Mouse (Mus musculus) stomach, postnatal 0 days (tissue): ENCODE results near the gene Hivep2. TPM values are rescaled to one million over a fixed set of nuclear protein-coding genes. Genes with fewer than 3 reads are reported as not detected.
A peak's percentile ranks its signal among the peaks of the same experiment; 100 is the strongest.

Experiments used
- ATAC-seq: fragments of 200-750 bp; cut with Nextera tagmentation; 2 replicates; pipeline ENCODE4 v1.8.0; 2017; ENCODE audit not compliant: low FRiP score, low TSS enrichment
- DNase-seq: peaks from one replicate; pipeline ENCODE4 v3.0.0-alpha.2; 2016; ENCODE audit warnings: low spot score
- H3K27ac ChIP-seq: fragments of 300-500 bp; sonication (generic); replicated peaks from 2 replicates; pipeline ENCODE4 v1.5.1; 2014; ENCODE audit warnings: mild to moderate bottlenecking, control low read depth
- H3K27me3 ChIP-seq: fragments of 300-500 bp; sonication (generic); 2 replicates; pipeline ENCODE4 v1.6.1; 2014; ENCODE audit warnings: low read length; ENCODE audit not compliant: control insufficient read depth, insufficient read depth
- H3K36me3 ChIP-seq: fragments of 300-500 bp; sonication (generic); 2 replicates; pipeline ENCODE4 v1.6.1; 2014; ENCODE audit warnings: low read length, mixed read lengths; ENCODE audit not compliant: control insufficient read depth, insufficient read depth
- H3K4me1 ChIP-seq: fragments of 300-500 bp; sonication (generic); replicated peaks from 2 replicates; pipeline ENCODE4 v1.6.1; 2014; ENCODE audit warnings: antibody characterized with exemption; ENCODE audit not compliant: control insufficient read depth, insufficient read depth
- H3K4me2 ChIP-seq: fragments of 300-500 bp; sonication (generic); replicated peaks from 2 replicates; pipeline ENCODE4 v1.6.1; 2014; ENCODE audit warnings: low read depth, mild to moderate bottlenecking, control low read depth, moderate library complexity
- H3K4me3 ChIP-seq: fragments of 300-500 bp; sonication (generic); 2 replicates; pipeline ENCODE4 v1.5.1; 2014; ENCODE audit warnings: low read depth, low read length, control low read depth
- H3K9ac ChIP-seq: fragments of 300-500 bp; sonication (generic); 2 replicates; pipeline ENCODE4 v1.6.1; 2014; ENCODE audit warnings: mild to moderate bottlenecking, low read length, control low read depth, mixed read lengths
- H3K9me3 ChIP-seq: fragments of 300-500 bp; sonication (generic); 2 replicates; pipeline ENCODE4 v1.6.1; 2016; ENCODE audit warnings: low read length; ENCODE audit not compliant: control insufficient read depth
- CTCF ChIP-seq: IDR thresholded peaks from 2 replicates; pipeline ENCODE4 v1.5.1; 2016; ENCODE audit warnings: antibody characterized with exemption, low read depth, mild to moderate bottlenecking, moderate library complexity
- EP300 ChIP-seq: optimal IDR thresholded peaks from 2 replicates; pipeline ENCODE3; 2016; ENCODE audit warnings: antibody characterized with exemption
- WGBS: fragments of 180-500 bp; shearing (Covaris S2); extraction: QIAGEN DNeasy Blood & Tissue Kit; methylation state at CpG from one replicate; pipeline ENCODE4 v1.1.7; 2014; 5-methylcytosine and 5-hydroxymethylcytosine counted together
- polyA plus RNA-seq: library from polyadenylated mRNA; unstranded; fragments of >200 nt; fragmentation: Nextera tagmentation; extraction: Ambion mirVana; gene quantifications from 2 replicates; pipeline ENCODE4 v1.2.1, GENCODE M21; 2015

The Hivep2 gene
- polyA plus RNA-seq, 1 experiment from 2014 or later, result 3.1 TPM

DNA sequence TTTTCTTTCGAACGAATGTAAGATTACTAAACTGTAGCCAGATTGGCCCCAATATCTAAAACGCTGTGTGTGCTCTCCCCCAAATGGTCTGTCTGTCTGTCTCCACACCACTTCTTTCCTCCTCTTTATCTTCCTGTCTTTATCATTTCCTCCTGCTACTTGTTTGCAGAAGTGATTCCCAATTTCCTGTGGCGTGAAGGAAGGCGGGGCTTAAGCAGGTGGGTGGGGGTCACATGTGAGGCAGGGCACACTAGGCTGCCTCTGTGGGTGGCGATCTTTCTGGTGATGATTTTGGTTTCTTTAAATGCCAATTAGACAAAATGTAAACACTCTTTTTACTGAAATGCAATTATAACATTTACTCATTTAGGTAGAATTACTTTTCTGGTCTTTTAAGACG lies 52.8 kb downstream of the Hivep2 start:
- peak overlapping the region; percentile 52 for H3K4me2 ChIP-seq

DNA sequence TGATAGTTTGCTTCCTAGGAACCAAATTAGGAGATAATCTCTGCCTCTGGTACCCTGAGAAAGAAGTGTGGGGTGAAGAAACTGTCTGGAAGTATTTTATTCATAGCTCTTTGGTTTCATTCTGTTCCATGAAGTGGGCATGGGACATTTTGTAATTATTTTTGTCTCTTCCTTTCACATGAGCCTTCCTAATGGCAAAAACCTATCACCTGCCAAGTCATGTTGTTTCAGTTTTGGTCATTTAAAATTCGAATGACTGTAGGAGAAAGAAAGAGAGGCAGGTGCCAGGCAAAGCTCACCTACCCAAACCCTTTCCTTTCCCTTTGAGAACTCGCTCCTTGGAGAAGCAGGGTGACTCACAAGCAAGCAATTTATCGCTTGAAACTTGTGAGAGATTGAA lies 53.3 kb downstream of the Hivep2 start:
- TF ChIP-seq EP300, result no peak
- H3K27me3 ChIP-seq, result no peaks in the 10 kb centered on the region
- no peaks in the 10 kb centered on the region for H3K36me3 ChIP-seq
- 66% methylated on average over 3 of the region's 3 CpGs for WGBS
- DNase-seq (no peak), ATAC-seq (no peak)
- H3K4me1 ChIP-seq, result 0 out of 2 replicates have a peak, but pooled peaks cover 3% of the 10 kb centered on the region
- no peak overlapping the region for H3K9ac ChIP-seq
- no peak overlapping the region for H3K4me3 ChIP-seq
- no peak overlapping the region for H3K4me2 ChIP-seq
- no peak overlapping the region for H3K27ac ChIP-seq
- H3K9me3 ChIP-seq, result no peaks in the 10 kb centered on the region

More for the DNA sequence above, 52.8 kb downstream of the Hivep2 start:
- WGBS, result 39% methylated on average over 7 of the region's 7 CpGs
- Histone ChIP-seq H3K27ac (no peak overlapping the region), H3K9ac (no peak overlapping the region), H3K27me3 (no peaks in the 10 kb centered on the region), H3K9me3 (no peaks in the 10 kb centered on the region), H3K36me3 (no peaks in the 10 kb centered on the region), H3K4me3 (no peak overlapping the region), H3K4me1 (0 out of 2 replicates have a peak, but pooled peaks cover 3% of the 10 kb centered on the region)
- ATAC-seq, result no peak
- DNase-seq, result no peak
- TF ChIP-seq CTCF, result no peak
- no peak for TF ChIP-seq EP300

DNA sequence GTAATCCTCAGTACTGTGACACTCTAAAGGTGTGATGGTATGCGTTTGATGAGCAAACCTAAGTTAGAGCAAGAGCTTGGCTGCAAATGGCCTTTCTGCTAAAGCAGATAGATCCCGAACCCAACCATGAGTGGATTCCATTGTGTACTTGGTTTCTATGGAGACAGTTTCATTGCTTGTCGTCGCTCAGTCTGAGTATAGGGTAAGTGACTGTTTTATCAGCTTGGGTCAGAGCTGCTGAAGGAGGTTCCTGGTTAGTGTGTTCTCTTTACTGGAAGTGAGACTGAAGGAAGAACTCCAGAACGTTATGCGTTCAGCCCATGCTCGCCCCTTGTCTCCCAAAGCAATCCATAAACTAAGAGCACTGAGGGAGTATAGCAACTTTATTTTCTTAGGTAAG lies 54.4 kb downstream of the Hivep2 start:
- H3K9me3 ChIP-seq, result no peaks in the 10 kb centered on the region
- peak; percentile 73 for ATAC-seq
- H3K9ac ChIP-seq, result no peak overlapping the region
- TF ChIP-seq EP300 (no peak), CTCF (no peak)
- no peak overlapping the region for H3K27ac ChIP-seq
- DNase-seq, result no peak
- no peak overlapping the region for H3K4me2 ChIP-seq
- no peaks in the 10 kb centered on the region for H3K27me3 ChIP-seq
- 55% methylated on average over 7 of the region's 7 CpGs for WGBS
- H3K4me3 ChIP-seq, result no peak overlapping the region
- H3K4me1 ChIP-seq, result 0 out of 2 replicates have a peak, but pooled peaks cover 3% of the 10 kb centered on the region
- H3K36me3 ChIP-seq, result no peaks in the 10 kb centered on the region

DNA sequence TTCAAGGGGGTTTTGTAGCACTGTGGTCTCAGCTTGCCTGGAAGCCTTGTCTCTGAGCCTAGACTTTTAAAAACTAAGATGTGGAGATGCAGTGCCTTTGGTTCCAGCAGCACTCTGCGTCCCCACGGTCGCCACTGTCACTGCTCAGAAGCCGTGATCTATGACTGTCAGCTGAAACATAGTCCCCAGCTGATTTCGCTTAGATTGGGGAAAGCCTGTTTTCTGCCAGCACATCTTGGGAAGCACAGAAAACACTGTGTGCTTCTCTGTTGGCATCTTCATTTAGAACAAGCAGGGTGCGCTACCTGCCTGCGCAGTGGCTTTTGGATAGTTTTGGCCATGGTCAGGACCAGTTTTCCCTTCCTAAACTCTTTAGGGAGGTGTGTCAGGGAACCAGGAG lies 59.1 kb downstream of the Hivep2 start:
- Histone ChIP-seq H3K36me3 (no peaks in the 10 kb centered on the region), H3K9me3 (no peaks in the 10 kb centered on the region), H3K27ac (no peak overlapping the region), H3K4me3 (no peak overlapping the region), H3K4me2 (no peak overlapping the region), H3K9ac (no peak overlapping the region), H3K4me1 (no peaks in the 10 kb centered on the region), H3K27me3 (no peaks in the 10 kb centered on the region)
- DNase-seq (no peak), ATAC-seq (no peak)
- 90% methylated on average over 7 of the region's 7 CpGs for WGBS
- no peak for TF ChIP-seq EP300
- TF ChIP-seq CTCF, result no peak

DNA sequence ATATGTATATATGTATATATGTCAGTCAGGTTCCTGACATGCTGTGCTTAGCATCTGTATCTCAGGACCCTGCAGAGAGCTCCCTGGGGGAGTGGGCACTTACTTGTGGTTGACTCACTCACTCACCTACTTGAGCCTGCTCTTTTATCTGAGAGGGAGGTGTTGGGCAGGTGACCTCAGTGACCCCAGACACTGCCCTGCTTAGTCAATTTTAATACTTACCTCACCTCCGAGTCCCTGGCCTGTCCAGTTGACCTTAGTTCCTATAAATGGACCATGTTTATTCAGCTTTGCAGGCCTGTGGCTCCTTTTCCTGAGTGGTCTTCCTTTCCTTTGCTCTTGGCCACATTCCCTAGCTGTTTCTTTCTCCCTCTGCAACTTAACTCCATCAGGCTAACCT lies 61.9 kb downstream of the Hivep2 start:
- 71% methylated on average over 1 of the region's 1 CpGs for WGBS

DNA sequence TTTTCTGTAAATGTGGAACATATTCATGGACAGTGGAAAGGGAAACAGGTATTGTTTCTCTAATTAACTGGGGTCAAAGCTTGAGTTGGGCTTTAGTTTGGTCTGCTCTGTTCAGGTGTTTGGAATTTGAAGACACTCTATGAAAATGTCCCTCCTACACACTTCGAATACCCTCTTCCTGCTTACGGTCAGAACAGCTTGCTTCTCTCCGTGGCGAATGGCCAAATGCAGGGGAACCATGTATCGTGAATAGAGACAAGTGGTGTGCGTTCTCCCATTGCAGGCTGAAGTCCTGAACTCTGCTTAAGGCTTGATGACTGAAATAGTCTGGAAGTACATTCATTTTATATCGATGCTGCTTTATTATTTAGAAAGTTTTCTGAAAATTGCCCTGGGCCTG lies 63.1 kb downstream of the Hivep2 start:
- Histone ChIP-seq H3K36me3 (no peaks in the 10 kb centered on the region), H3K4me2 (no peak overlapping the region), H3K4me3 (no peak overlapping the region), H3K9ac (no peak overlapping the region), H3K4me1 (no peaks in the 10 kb centered on the region), H3K27me3 (no peaks in the 10 kb centered on the region), H3K27ac (no peak overlapping the region), H3K9me3 (no peaks in the 10 kb centered on the region)
- WGBS, result 73% methylated on average over 7 of the region's 7 CpGs
- ATAC-seq (no peak), DNase-seq (no peak)
- TF ChIP-seq EP300 (no peak), CTCF (no peak)

More for the DNA sequence above, 61.9 kb downstream of the Hivep2 start:
- Histone ChIP-seq H3K27me3 (no peaks in the 10 kb centered on the region), H3K27ac (no peak overlapping the region), H3K9ac (no peak overlapping the region), H3K36me3 (no peaks in the 10 kb centered on the region), H3K9me3 (no peaks in the 10 kb centered on the region), H3K4me2 (no peak overlapping the region), H3K4me3 (no peak overlapping the region), H3K4me1 (no peaks in the 10 kb centered on the region)
- no peak for ATAC-seq
- TF ChIP-seq EP300 (no peak), CTCF (no peak)
- DNase-seq, result no peak
